Mouse (Mus musculus) kidney, adult 2 months (tissue): Measurements from ENCODE around the gene Defb20. TPM values are rescaled to one million over a fixed set of nuclear protein-coding genes. Genes with fewer than 3 reads are reported as not detected.
"Not testable (repeated sequence)": the region's sequence is repeated elsewhere in the genome, so short reads cannot be mapped to it uniquely, and the experiment has no call there.

Experiments
- DNase-seq: peaks from one replicate; pipeline ENCODE4 v3.0.0; 2021
- H3K27ac ChIP-seq: fragments of 200-500 bp; 2 replicates; pipeline ENCODE4 v1.5.1; 2012; ENCODE audit warnings: low read depth, low read length, control low read depth, inconsistent platforms; ENCODE audit not compliant: insufficient read depth
- H3K27me3 ChIP-seq: fragments of 200-500 bp; replicated peaks from 2 replicates; pipeline ENCODE4 v1.6.1; 2012; ENCODE audit warnings: mild to moderate bottlenecking, moderate library complexity, low read length, inconsistent platforms; ENCODE audit not compliant: control insufficient read depth, insufficient read depth
- H3K36me3 ChIP-seq: fragments of 200-500 bp; 2 replicates; pipeline ENCODE4 v1.6.1; 2012; ENCODE audit warnings: mild to moderate bottlenecking, moderate library complexity, low read length, inconsistent platforms; ENCODE audit not compliant: control insufficient read depth, insufficient read depth
- H3K4me1 ChIP-seq: fragments of 200-500 bp; 2 replicates; pipeline ENCODE4 v1.6.1; 2011; ENCODE audit warnings: low read length; ENCODE audit not compliant: control insufficient read depth, insufficient read depth
- H3K4me3 ChIP-seq: fragments of 200-500 bp; 2 replicates; pipeline ENCODE4 v1.5.1; 2011; ENCODE audit warnings: mild to moderate bottlenecking, low read depth, low read length, control low read depth; ENCODE audit not compliant: insufficient read depth
- CTCF ChIP-seq: fragments of 200-500 bp; conservative IDR thresholded peaks from 2 replicates; pipeline ENCODE4 v1.5.1; 2011; ENCODE audit warnings: low read depth, mild to moderate bottlenecking, control low read depth, low read length, moderate library complexity, mixed read lengths; ENCODE audit not compliant: insufficient read depth, insufficient read length
- POLR2A ChIP-seq: fragments of 200-500 bp; IDR thresholded peaks from one replicate; pipeline ENCODE4 v1.6.1; 2011; ENCODE audit warnings: low read depth, low read length, control low read depth
- WGBS: fragments of 180-500 bp; shearing (Covaris S2); methylation state at CpG from one replicate; pipeline ENCODE4 v1.1.7; 2018; 5-methylcytosine and 5-hydroxymethylcytosine counted together
- polyA plus RNA-seq: library from polyadenylated mRNA; depleted of rRNA; stranded (reverse); fragments of >200 nt; gene quantifications from 2 replicates; pipeline ENCODE4 v1.2.3, GENCODE M21; 2012; rRNA removed

Gene Defb20
- not detected in 2 replicates for polyA plus RNA-seq

DNA sequence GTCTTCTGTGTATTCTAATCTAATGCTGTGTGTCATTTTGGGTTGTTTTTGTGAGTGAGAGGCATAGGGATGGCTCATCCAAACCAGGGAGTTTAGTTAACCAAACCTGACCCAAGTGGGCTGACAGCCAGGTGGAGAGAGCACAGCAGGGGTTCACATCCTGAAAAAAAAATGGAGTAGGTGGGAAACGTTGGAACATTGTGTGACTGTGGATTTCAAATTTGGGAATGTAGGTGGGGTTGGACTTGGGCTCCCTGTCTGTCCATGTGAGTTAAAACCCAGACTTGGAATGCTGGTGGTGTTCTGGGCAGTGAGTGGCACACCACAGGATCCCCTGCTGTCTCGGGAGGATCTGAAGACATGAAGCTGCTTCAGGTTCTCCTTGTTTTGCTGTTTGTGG lies at the start of gene Defb20:
Gene Defb20, plus strand, starts transcription at position 301 of the 400 bp plus-strand sequence.
- H3K27me3 ChIP-seq: no peaks in the 10 kb centered on the region
- 53% methylated on average over 2 of the region's 2 CpGs for WGBS
- H3K36me3 ChIP-seq: no peaks in the 10 kb centered on the region
- no peaks in the 10 kb centered on the region for H3K4me1 ChIP-seq
- H3K27ac ChIP-seq: no peak within 1 kb of the TSS
- H3K4me3 ChIP-seq: no peak within 1 kb of the TSS
- no peak for DNase-seq
- TF ChIP-seq CTCF (no peak), POLR2A (no peak)

DNA sequence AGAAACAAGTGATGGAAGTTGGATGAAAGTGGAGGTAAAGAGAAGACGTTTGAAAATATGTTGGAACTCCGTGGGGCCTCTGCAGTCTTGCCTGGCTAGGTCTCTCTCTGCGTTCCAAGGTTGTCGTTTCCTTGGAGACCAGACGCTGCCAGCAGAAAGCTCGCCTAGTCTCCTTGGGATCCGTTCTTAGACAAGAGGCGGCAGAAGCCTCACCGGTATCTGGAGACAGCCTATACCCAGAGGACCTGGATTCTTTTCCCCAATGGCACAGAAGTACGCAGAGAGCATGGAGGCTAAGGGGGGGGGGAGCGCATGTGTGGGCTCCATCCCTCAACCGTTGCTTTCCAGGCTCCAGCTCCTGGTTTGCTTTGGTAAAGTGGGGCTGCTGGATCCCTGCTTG lies 49.4 kb upstream of the Defb20 start:
- Histone ChIP-seq H3K27me3 (no peaks in the 10 kb centered on the region), H3K4me3 (no peak overlapping the region), H3K27ac (no peak overlapping the region), H3K4me1 (no peaks in the 10 kb centered on the region), H3K36me3 (no peaks in the 10 kb centered on the region)
- no peak for DNase-seq
- no peak for TF ChIP-seq CTCF
- TF ChIP-seq POLR2A: no peak
- 15% methylated on average over 12 of the region's 12 CpGs for WGBS

DNA sequence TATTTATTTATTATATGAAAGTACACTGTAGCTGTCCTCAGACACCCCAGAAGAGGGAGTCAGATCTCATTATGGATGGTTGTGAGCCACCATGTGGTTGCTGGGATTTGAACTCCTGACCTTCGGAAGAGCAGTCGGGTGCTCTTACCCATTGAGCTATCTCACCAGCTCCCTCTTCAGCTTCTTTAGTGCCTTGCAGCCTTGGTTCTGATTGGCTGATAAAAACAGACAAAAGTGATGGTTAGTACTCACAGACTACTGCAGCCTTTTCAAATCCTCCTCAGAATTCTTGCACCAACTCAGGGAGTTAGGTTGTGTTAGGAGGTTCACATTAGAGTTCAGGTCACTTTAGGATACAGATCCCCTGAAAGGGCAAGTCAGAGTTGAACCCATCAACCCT lies 48.4 kb upstream of the Defb20 start:
- DNase-seq, H3K4me3 ChIP-seq: not testable (repeated sequence)
- WGBS: 74% methylated on average over 2 of the region's 2 CpGs

DNA sequence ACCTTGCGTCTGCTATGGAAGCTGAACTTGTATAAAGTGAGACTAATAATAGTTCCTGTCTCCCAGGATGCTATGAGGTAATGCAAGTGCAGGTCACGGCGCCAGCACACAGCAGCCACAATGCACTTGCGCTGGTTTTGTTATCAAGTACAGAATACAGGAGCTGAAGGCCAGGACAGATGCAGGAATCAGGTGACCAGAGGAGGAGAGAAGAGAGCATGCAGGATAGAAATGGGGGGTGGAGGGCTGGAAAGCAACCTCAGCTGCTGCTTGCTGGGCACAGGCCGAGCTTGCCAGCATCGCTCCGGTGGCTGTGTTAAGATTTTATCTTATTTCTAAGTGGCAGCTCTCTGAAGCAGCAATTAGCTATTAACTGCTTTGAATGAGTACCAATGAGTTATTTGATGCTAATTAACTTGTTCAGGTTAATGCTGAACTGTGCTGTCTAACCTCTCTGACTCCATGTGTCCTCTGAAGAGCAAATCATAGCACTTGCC lies 40.4 kb upstream of the Defb20 start:
- DNase-seq: peak; percentile 72
- Histone ChIP-seq H3K4me3 (no peak overlapping the region), H3K27me3 (no peaks in the 10 kb centered on the region), H3K27ac (0 out of 2 replicates have a peak overlapping the region, but pooled peaks have one; percentile 17), H3K4me1 (peaks cover 15% of the 10 kb centered on the region), H3K36me3 (no peaks in the 10 kb centered on the region)
- TF ChIP-seq POLR2A (no peak), CTCF (no peak)
- WGBS: 47% methylated on average over 7 of the region's 7 CpGs

More for the DNA sequence above, 48.4 kb upstream of the Defb20 start:
- not testable (repeated sequence) for H3K27ac ChIP-seq, H3K27me3 ChIP-seq, H3K36me3 ChIP-seq, H3K4me1 ChIP-seq

DNA sequence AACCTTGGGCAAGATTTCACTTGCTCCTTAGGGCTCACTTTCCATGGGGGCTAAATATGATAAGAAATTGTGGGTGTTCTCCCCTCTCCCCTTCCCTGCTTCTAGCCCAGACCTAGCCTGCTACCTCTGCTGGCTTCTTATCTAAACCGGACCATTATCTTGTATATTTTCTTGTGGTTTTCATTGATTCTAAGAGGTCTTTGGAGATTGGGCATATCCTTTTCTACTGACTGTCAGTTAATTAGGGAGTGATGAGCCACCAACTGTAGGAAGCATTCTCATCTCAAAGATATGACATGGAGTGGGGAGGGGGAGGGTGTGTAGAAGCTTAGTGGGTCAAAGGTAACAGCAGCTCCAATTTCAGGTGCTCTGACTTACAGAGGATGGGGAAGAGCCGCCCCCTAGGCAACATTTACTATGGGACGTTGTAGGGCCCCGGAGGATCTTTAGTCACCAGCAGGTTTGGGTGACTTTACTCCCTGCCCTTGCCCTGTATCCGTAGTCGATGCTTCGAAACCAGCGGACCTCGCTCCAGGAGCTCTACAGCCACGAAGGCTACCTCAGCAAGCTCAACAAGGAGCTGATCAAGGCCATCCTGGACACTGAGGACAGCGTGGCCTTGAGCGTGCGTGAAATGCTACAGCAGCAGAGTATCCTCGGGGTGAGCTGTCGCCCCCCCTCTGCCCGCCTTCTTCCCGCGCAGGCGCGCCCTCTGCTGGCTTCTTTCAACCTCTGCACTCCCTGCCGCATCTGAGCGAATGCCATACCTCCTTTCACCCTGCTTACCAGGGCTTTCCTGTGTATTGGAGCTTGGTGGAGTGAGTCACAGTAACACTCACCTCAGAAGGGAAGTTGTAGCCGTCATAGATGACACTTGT lies 39.6 kb upstream of the Defb20 start:
- no peaks in the 10 kb centered on the region for H3K27me3 ChIP-seq
- H3K4me1 ChIP-seq: peaks cover 15% of the 10 kb centered on the region
- no peaks in the 10 kb centered on the region for H3K36me3 ChIP-seq
- peak overlapping the region; percentile 29; the same call in 1 of the 2 replicates for H3K4me3 ChIP-seq
- peak; percentile 81 for DNase-seq
- TF ChIP-seq CTCF (peak; percentile 82), POLR2A (no peak)
- 0 out of 2 replicates have a peak overlapping the region, but pooled peaks have one; percentile 13 for H3K27ac ChIP-seq
- WGBS: 4% methylated on average over 23 of the region's 23 CpGs

DNA sequence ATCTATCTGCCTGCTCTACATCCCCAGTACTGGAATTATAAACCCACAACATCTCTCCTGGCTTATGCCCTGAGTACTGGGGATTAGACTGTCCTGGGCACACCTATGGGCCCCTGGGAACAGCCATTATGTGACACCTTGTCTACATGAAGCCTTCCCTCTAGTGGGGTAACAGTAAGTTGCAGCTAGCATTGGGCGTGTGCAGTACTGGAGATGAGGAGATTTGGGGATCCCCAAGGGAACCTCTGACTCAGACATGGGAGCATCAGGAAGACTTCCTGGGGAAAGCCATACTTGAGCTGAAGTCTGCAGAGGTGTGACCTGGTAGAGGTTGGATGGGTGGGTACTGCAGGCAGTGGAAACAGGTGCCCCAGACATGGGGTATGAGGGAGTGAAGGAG lies 37.9 kb upstream of the Defb20 start:
- Histone ChIP-seq H3K36me3 (no peaks in the 10 kb centered on the region), H3K27me3 (no peaks in the 10 kb centered on the region), H3K27ac (no peak overlapping the region), H3K4me3 (no peak overlapping the region), H3K4me1 (peaks cover 15% of the 10 kb centered on the region)
- DNase-seq: no peak
- TF ChIP-seq CTCF (no peak), POLR2A (no peak)
- 85% methylated on average over 1 of the region's 1 CpGs for WGBS

DNA sequence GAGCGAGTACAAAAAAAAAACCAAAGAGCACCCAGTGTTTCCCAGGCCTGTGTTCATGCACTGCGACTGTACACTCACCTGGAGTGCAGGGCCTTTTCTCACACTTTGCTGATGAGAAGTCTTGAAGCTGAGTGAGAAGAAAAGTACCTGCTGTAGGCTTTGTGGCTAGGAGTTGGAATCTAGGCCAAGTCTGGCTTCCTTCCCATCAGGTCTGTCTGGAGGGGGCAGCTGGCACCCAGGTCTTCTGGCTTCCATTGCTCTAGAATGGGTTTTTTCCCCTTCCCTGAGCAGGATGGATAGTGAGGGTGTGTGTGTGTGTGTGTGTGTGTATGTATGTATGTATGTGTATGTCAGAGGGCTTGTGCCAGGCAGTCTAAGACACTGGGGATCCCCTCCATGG lies 37.0 kb upstream of the Defb20 start:
- 98% methylated on average over 2 of the region's 2 CpGs for WGBS
- TF ChIP-seq CTCF: no peak
- TF ChIP-seq POLR2A: no peak

More for the DNA sequence above, 37.0 kb upstream of the Defb20 start:
- H3K36me3 ChIP-seq: no peaks in the 10 kb centered on the region
- H3K4me3 ChIP-seq: no peak overlapping the region
- no peak overlapping the region for H3K27ac ChIP-seq
- H3K27me3 ChIP-seq: no peaks in the 10 kb centered on the region
- H3K4me1 ChIP-seq: peaks cover 15% of the 10 kb centered on the region
- no peak for DNase-seq
